Mouse (Mus musculus): Measurements from ENCODE around the gene Efna3. TPM values are rescaled to one million over a fixed set of nuclear protein-coding genes. Genes with fewer than 3 reads are reported as not detected.
A peak's percentile ranks its signal among the peaks of the same experiment; 100 is the strongest.

The Efna3 gene
- polyA plus RNA-seq, 1 experiment from 2014 or later, result 22.5 TPM

DNA sequence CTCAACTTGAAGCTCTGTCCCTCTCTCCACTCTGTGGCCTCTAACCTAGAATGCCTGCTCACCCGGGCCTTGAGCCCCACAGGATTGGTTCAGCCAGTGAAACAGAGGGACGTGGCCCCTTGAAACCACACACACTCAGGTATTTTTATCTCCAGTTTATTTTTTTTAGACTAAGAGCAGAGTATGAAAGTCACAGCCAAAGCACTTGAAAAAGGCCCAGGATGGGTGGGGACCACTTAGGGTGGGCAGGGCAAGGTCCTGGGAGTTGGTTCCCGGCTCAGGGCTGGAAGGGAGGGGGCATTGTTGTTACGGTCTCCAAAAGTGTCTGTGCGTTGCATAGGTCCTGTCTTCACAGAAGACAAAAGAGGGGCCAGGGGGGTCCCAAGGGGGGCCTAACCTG is 8.4 kb downstream of the Efna3 start:
- 0 out of 2 replicates have a peak, but pooled peaks cover 3% of the 10 kb centered on the region for H3K9me3 ChIP-seq
- H3K4me2 ChIP-seq (replicated peaks), result no peak overlapping the region
- peaks cover 32% of the 10 kb centered on the region for H3K27me3 ChIP-seq
- no peak overlapping the region for H3K4me3 ChIP-seq (replicated peaks)
- no peak overlapping the region for H3K27ac ChIP-seq
- peaks cover 16% of the 10 kb centered on the region for H3K36me3 ChIP-seq
- ATAC-seq, result no peak
- peaks cover 46% of the 10 kb centered on the region for H3K4me1 ChIP-seq (replicated peaks)
- WGBS, result 65% methylated on average over 5 of the region's 5 CpGs
- no peak overlapping the region for H3K9ac ChIP-seq (replicated peaks)

DNA sequence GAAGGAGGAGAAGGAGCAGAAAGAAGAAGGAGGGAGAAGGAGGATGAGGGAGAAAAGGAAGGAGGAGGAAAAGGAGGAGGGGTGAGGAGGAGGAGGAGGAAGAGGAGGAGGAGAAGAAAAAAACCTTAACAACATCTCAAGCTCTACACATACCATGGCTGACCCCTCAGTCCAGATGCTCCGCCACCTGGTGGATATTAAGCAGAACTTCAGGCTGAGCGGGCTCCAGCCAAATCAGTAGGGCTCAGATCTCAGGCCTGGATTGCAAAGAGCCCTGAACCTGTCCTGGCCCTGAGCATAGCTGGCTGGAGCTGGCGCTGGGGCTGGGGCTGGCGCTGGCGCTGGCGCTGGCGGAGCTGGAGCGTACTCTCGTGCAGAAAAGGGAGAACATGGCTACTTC is 14.7 kb downstream of the Efna3 start:
- no peak overlapping the region for H3K27ac ChIP-seq
- WGBS, result 4% methylated on average over 9 of the region's 9 CpGs
- no peak overlapping the region for H3K9ac ChIP-seq (replicated peaks)
- 0 out of 2 replicates have a peak, but pooled peaks cover 3% of the 10 kb centered on the region for H3K9me3 ChIP-seq
- no peaks in the 10 kb centered on the region for H3K27me3 ChIP-seq
- peak; percentile 89 for ATAC-seq
- 0 out of 2 replicates have a peak, but pooled peaks cover 3% of the 10 kb centered on the region for H3K36me3 ChIP-seq
- H3K4me1 ChIP-seq (replicated peaks), result no peaks in the 10 kb centered on the region
- no peak overlapping the region for H3K4me2 ChIP-seq (replicated peaks)
- H3K4me3 ChIP-seq (replicated peaks), result no peak overlapping the region

DNA sequence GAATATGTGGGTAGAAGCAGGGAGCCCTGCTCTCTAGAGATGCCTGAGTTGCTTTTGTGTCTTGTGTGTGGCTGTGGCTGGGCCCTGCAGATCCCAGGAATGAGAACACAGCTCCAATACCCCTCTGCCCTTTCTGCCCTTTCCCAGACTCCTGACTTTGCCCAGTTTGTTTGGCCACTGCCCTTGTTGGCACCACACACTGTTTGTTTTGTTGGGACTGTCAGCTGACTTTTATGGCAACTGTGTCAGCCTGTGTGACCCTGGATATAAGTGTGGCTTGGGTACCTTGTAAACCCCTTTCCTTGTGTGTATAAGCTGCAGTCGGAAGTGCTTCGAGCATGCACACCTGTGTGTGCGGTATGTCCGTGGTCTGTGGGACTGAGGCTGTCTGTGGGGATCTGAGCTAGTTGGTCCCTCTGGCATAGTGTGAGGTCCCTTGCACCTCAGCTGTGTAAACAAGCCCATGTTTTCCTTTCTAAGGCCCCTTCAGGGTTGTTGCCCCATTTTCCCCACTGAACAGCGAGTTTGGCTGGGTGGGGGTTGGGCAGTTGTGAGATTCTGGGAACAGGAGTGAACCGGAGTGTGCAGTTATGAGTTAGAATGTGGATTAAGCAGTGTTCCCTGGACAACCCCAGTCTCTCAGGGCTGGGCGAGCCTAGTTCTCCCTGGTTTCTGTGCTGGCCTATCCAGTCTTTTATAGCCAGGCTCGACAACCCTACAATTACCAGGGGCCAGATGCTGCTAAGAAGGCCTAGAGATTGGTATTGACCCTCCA is 17.0 kb downstream of the Efna3 start:
- whole genome bisulfite sequencing, result 79% methylated on average over 8 of the region's 8 CpGs
- ATAC-seq, result no peak
- no peaks in the 10 kb centered on the region for H3K9me3 ChIP-seq
- no peaks in the 10 kb centered on the region for H3K36me3 ChIP-seq
- no peaks in the 10 kb centered on the region for H3K4me1 ChIP-seq (replicated peaks)
- no peak overlapping the region for H3K27ac ChIP-seq
- H3K9ac ChIP-seq (replicated peaks), result 0 out of 2 replicates have a peak overlapping the region, but pooled peaks have one; percentile 10
- no peak overlapping the region for H3K4me3 ChIP-seq (replicated peaks)
- no peak overlapping the region for H3K4me2 ChIP-seq (replicated peaks)
- peaks cover 4% of the 10 kb centered on the region; the same call in 1 of the 2 replicates for H3K27me3 ChIP-seq

DNA sequence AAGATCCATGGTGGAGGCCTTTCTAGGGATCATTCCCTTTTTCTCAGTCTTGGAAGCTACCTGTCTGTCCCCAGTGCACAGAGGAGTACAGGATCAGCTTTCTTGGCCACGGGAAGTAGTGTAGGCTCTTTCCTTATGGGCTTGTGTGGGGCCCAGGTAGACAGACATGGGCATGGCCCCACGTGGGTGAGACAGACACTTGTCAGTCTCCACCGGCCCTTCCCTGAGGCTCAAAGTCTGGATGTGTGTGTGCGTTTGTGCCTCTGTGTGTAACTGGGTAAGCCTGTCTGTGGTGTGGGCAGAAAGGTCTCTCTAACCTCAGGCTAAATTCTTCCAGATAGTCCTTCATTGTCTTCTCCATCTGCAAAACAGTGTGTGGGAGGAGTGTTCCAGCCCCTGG is 17.7 kb downstream of the Efna3 start:
- H3K27me3 ChIP-seq, result peaks cover 8% of the 10 kb centered on the region; the same call in 1 of the 2 replicates
- no peak overlapping the region for H3K4me2 ChIP-seq (replicated peaks)
- no peaks in the 10 kb centered on the region for H3K36me3 ChIP-seq
- H3K9me3 ChIP-seq, result no peaks in the 10 kb centered on the region
- 73% methylated on average over 4 of the region's 4 CpGs for WGBS
- no peak overlapping the region for H3K27ac ChIP-seq
- no peak overlapping the region for H3K4me3 ChIP-seq (replicated peaks)
- H3K4me1 ChIP-seq (replicated peaks), result no peaks in the 10 kb centered on the region
- ATAC-seq, result no peak
- 0 out of 2 replicates have a peak overlapping the region, but pooled peaks have one; percentile 10 for H3K9ac ChIP-seq (replicated peaks)

DNA sequence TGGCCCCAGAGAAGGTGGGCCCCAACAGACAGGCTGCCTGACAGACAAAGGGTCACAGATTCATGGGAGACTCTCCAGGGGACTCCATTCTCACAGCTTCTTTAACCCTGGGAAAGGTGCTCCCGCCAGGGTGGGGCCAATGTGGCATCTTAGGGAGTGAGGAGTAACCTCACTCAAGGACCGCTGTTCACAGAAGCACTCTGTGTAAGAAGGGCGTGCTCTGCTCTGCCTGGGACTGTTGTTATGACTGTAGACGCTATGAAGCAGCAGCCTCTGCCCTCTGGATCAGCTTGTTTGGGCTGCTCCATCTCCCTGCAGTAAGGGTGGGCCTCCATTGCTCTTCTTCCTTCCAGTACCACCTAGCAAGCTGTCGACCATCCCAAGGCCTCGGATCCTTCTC is 18.3 kb downstream of the Efna3 start:
- ATAC-seq, result no peak
- Histone ChIP-seq H3K4me1 (replicated peaks) (no peaks in the 10 kb centered on the region; the same call in 1 of the 2 replicates), H3K9me3 (no peaks in the 10 kb centered on the region), H3K27me3 (peaks cover 13% of the 10 kb centered on the region; the same call in 1 of the 2 replicates), H3K27ac (no peak overlapping the region), H3K4me3 (replicated peaks) (no peak overlapping the region), H3K9ac (replicated peaks) (no peak overlapping the region), H3K36me3 (no peaks in the 10 kb centered on the region), H3K4me2 (replicated peaks) (no peak overlapping the region)
- WGBS, result 65% methylated on average over 6 of the region's 6 CpGs

DNA sequence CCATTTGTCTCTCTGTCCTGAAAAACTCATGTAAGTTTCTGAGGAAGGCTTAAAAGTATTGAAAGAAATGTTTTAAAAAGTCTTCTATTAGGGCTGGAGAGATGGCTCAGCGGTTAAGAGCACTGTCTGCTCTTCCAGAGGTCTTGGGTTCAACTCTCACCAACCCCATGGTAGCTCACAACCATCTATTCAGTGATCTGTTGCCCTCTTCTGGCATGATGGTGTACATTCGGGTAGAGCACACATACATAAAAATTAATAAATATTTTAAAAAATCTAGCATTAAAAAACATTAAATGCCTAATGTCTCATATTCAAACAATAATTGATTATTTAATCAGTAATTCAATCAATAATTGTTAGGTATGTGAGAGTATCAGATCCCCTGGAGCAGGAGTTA is 22.3 kb downstream of the Efna3 start:
- H3K27ac ChIP-seq, result no peak overlapping the region
- 62% methylated on average over 2 of the region's 2 CpGs for WGBS
- ATAC-seq, result no peak

DNA sequence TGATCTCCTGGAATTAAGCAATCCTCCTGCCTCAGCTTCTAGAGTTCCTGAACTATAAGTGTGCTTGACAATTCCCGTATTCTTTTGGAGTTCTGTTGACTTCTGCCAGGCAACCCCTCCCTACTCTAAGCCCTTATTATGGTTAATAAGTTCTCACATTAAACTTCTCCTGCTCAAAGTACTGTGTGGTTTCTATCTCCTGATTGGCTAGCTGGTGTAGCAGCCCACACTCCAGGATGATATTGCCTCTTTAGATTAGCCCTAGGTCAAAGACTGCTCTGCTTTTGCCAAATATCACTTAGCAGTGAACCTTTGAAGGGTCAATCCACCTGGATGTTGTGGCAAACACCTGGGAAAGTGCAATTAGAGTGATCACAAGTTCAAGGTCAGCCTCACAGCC is 22.7 kb downstream of the Efna3 start:
- H3K27ac ChIP-seq, result no peak overlapping the region
- no peaks in the 10 kb centered on the region; the same call in 1 of the 2 replicates for H3K4me1 ChIP-seq (replicated peaks)
- H3K4me2 ChIP-seq (replicated peaks), result peak overlapping the region; percentile 43
- H3K27me3 ChIP-seq, result peaks cover 20% of the 10 kb centered on the region
- H3K9me3 ChIP-seq, result no peaks in the 10 kb centered on the region
- ATAC-seq, result no peak
- H3K9ac ChIP-seq (replicated peaks), result no peak overlapping the region
- no peak overlapping the region for H3K4me3 ChIP-seq (replicated peaks)
- no peaks in the 10 kb centered on the region for H3K36me3 ChIP-seq
- 71% methylated on average over 1 of the region's 1 CpGs for WGBS

More for the DNA sequence above, 22.3 kb downstream of the Efna3 start:
- Histone ChIP-seq H3K9ac (replicated peaks) (no peak overlapping the region), H3K4me1 (replicated peaks) (no peaks in the 10 kb centered on the region; the same call in 1 of the 2 replicates), H3K27me3 (peaks cover 20% of the 10 kb centered on the region), H3K4me2 (replicated peaks) (no peak overlapping the region), H3K9me3 (no peaks in the 10 kb centered on the region), H3K36me3 (no peaks in the 10 kb centered on the region), H3K4me3 (replicated peaks) (no peak overlapping the region)

DNA sequence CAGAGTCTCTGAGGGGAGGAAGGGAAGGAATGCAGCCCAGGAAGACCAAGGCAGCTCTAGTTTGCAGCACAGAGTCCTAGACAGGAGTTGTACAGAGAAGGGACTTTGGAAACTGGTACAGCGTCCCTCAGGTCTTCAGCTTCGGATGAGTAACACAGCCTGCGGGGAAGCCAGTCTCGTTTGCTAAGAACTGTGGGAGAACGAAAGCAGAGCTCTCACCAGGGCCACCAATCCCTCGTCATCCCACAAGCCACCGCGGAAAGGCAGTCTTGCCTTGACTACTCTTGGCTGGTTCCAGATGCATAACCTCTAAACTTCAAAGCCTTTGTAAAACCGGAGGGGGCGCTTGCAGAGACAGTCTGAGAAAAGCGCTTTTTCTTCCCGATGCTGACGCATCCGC is 23.3 kb downstream of the Efna3 start:
- Histone ChIP-seq H3K36me3 (no peaks in the 10 kb centered on the region), H3K4me1 (replicated peaks) (no peaks in the 10 kb centered on the region; the same call in 1 of the 2 replicates), H3K27ac (no peak overlapping the region), H3K9ac (replicated peaks) (no peak overlapping the region), H3K9me3 (no peaks in the 10 kb centered on the region), H3K4me2 (replicated peaks) (peak overlapping the region; percentile 43), H3K27me3 (peaks cover 20% of the 10 kb centered on the region), H3K4me3 (replicated peaks) (peak overlapping the region; percentile 10)
- no peak for ATAC-seq
- 2% methylated on average over 14 of the region's 14 CpGs for WGBS

DNA sequence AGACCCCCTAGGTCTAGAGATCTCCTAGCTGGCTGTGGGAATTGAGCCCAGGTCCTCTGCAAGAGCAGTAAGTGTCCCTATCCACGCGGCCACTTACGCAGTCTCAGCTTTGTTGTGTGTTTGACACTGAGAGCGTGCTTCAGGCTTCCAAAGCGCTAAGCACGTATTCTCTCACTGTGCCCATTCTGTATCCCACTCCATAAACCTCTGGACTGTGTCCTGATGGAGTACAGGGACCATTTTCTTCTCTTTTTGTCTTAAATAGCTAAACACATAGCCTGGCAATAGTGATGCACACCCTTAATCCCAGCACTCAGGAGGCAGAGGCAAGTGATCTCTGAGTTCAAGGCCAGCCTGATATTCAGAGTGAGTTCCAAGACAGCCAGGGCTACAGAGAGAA is 23.9 kb downstream of the Efna3 start:
- 76% methylated on average over 6 of the region's 6 CpGs for WGBS
- Histone ChIP-seq H3K9me3 (no peaks in the 10 kb centered on the region), H3K27me3 (peaks cover 20% of the 10 kb centered on the region), H3K27ac (no peak overlapping the region), H3K4me3 (replicated peaks) (no peak overlapping the region), H3K4me2 (replicated peaks) (no peak overlapping the region), H3K9ac (replicated peaks) (no peak overlapping the region), H3K36me3 (no peaks in the 10 kb centered on the region), H3K4me1 (replicated peaks) (no peaks in the 10 kb centered on the region; the same call in 1 of the 2 replicates)
- ATAC-seq, result no peak

DNA sequence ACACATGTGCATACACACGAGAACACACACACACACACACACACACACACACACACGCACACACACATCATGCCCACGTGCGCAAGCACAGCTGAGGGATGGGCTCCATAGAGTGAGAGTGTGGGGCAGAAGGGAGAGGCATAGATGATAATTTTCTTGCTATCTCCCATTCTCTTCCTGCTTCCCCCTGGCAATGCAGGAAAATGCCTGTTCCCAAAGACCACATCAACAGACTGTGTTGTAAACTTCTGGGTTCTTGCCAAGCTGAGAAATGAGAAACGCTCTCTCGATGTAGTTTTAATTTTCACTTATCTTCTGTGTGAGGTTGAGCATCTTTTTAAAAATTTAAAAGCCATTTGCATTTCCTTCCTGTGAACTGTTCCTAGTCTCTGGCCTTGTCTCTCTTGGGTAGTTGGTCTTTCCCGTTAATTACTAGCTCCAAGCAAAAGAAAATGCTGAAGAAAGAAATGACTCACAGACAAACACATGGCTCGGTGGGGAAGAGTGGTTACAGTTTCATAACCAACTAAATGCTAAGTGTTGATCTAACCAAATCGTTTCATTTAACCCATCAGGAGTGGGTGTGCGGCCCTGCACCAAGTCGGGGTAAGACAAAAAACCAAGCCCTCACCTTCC is 25.9 kb downstream of the Efna3 start:
- Histone ChIP-seq H3K4me3 (replicated peaks) (no peak overlapping the region), H3K27me3 (peaks cover 20% of the 10 kb centered on the region), H3K4me1 (replicated peaks) (no peaks in the 10 kb centered on the region; the same call in 1 of the 2 replicates), H3K36me3 (no peaks in the 10 kb centered on the region), H3K4me2 (replicated peaks) (no peak overlapping the region), H3K9me3 (no peaks in the 10 kb centered on the region), H3K9ac (replicated peaks) (no peak overlapping the region), H3K27ac (no peak overlapping the region)
- 86% methylated on average over 11 of the region's 11 CpGs for WGBS
- no peak for ATAC-seq

DNA sequence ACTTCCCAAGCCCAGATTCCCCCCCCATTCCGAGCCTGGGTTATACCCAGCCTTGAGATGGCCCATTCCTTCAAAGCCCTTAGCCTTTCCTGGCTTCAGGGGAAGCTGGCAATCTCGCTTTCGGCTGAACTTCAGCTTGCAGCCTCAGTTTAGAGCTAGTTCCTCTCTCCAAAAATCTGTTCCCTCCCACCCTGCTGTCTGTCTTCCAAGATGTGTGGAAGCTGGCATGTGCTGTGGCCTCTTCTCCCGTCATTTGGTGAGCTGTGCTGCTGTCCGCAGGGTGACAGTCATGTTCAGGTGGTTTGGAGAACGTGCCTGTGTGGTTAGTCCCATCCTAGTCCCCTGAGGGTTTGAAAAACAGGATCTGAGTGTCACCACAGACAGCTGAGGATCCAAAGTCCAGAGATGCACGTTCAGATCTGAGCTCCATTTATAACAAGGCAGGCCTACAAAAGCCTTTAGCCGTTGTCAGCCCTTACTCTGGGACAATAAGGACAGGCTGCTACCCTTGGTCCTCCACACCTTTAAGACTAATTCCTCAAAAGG is 27.0 kb downstream of the Efna3 start:
- Histone ChIP-seq H3K4me1 (replicated peaks) (no peaks in the 10 kb centered on the region; the same call in 1 of the 2 replicates), H3K4me2 (replicated peaks) (no peak overlapping the region), H3K9me3 (no peaks in the 10 kb centered on the region), H3K27me3 (peaks cover 16% of the 10 kb centered on the region), H3K36me3 (no peaks in the 10 kb centered on the region), H3K9ac (replicated peaks) (no peak overlapping the region), H3K4me3 (replicated peaks) (no peak overlapping the region), H3K27ac (no peak overlapping the region)
- 86% methylated on average over 8 of the region's 8 CpGs for WGBS
- no peak for ATAC-seq

DNA sequence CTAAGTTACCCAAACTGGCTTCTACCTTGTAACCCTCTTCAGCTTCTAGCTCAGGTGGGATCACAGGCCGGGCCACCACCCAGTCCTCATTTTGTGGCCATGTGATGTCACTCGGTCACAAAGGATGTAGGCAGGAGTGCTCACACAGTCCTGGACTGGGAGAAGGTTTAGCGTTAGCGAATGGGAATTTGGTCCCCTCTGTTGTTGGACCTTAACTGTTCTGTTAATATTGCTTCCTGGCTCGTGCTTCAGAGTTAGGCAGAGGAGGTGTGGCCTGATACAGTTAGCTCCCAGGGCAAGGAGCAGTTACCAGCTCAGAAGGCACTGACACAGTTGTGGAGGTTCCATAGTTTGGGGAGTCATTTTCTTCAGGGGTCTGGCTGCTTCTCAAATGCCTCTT is 28.6 kb downstream of the Efna3 start:
- Histone ChIP-seq H3K27me3 (peaks cover 6% of the 10 kb centered on the region), H3K27ac (no peak overlapping the region), H3K9me3 (no peaks in the 10 kb centered on the region), H3K9ac (replicated peaks) (no peak overlapping the region), H3K4me3 (replicated peaks) (no peak overlapping the region), H3K4me2 (replicated peaks) (no peak overlapping the region), H3K4me1 (replicated peaks) (no peaks in the 10 kb centered on the region), H3K36me3 (no peaks in the 10 kb centered on the region)
- ATAC-seq, result no peak
- WGBS, result 81% methylated on average over 5 of the region's 5 CpGs

All from midbrain, embryonic 13.5 days (tissue).